Mouse (Mus musculus) neural tube, embryonic 12.5 days (tissue): ENCODE measurements at regions not wholly inside any gene's neighbourhood (a gene's known extent, or its start where the extent isn't known, plus 50 kb on each side); places are given as distances from the start of the nearest gene placed in this dataset.

Experiments used
- ATAC-seq: fragments of 200-750 bp; cut with Nextera tagmentation; 2 replicates; pipeline ENCODE4 v1.8.0; 2017; ENCODE audit warnings: low read depth, mild to moderate bottlenecking, moderate TSS enrichment, moderate library complexity; ENCODE audit not compliant: low FRiP score
- H3K27ac ChIP-seq: fragments of 300-500 bp; sonication (generic); 2 replicates; pipeline ENCODE4 v1.5.1; 2016
- H3K27me3 ChIP-seq: fragments of 300-500 bp; sonication (generic); replicated peaks from 2 replicates; pipeline ENCODE4 v1.6.1; 2016; ENCODE audit warnings: mild to moderate bottlenecking
- H3K36me3 ChIP-seq: fragments of 300-500 bp; sonication (generic); 2 replicates; pipeline ENCODE4 v1.6.1; 2016; ENCODE audit warnings: mild to moderate bottlenecking
- H3K4me1 ChIP-seq: fragments of 300-500 bp; sonication (generic); 2 replicates; pipeline ENCODE4 v1.6.1; 2016
- H3K4me2 ChIP-seq: fragments of 300-500 bp; sonication (generic); replicated peaks from 2 replicates; pipeline ENCODE4 v1.6.1; 2016; ENCODE audit warnings: mild to moderate bottlenecking
- H3K4me3 ChIP-seq: fragments of 300-500 bp; sonication (generic); 2 replicates; pipeline ENCODE4 v1.5.1; 2016
- H3K9ac ChIP-seq: fragments of 300-500 bp; sonication (generic); 2 replicates; pipeline ENCODE4 v1.6.1; 2016; ENCODE audit warnings: mild to moderate bottlenecking
- H3K9me3 ChIP-seq: fragments of 300-500 bp; sonication (generic); 2 replicates; pipeline ENCODE4 v1.6.1; 2016; ENCODE audit warnings: mild to moderate bottlenecking
- WGBS: fragments of 180-500 bp; shearing (Covaris S2); methylation state at CpG from one replicate; pipeline ENCODE4 v1.1.7; 2016; 5-methylcytosine and 5-hydroxymethylcytosine counted together

- no peaks in the 10 kb centered on the region for H3K36me3 ChIP-seq
- ATAC-seq = no peak
- H3K4me3 ChIP-seq = no peak overlapping the region
- 93% methylated on average over 2 of the region's 2 CpGs for WGBS
- no peaks in the 10 kb centered on the region for H3K4me1 ChIP-seq
- no peaks in the 10 kb centered on the region for H3K27me3 ChIP-seq
- no peak overlapping the region for H3K4me2 ChIP-seq
- H3K9ac ChIP-seq = no peak overlapping the region
- H3K9me3 ChIP-seq = no peaks in the 10 kb centered on the region
- H3K27ac ChIP-seq = no peak overlapping the region
Observed at GRCm38 (mm10) chr2:78988224-78988623, 120.3 kb downstream of the Ube2e3 start.

GRCm38 (mm10) chr2:78994800-78995555, 127.1 kb downstream of the Ube2e3 start:
- no peak for ATAC-seq
- Histone ChIP-seq H3K9ac (no peak overlapping the region), H3K4me1 (no peaks in the 10 kb centered on the region), H3K27me3 (no peaks in the 10 kb centered on the region), H3K4me2 (no peak overlapping the region), H3K4me3 (no peak overlapping the region), H3K9me3 (no peaks in the 10 kb centered on the region), H3K27ac (no peak overlapping the region), H3K36me3 (no peaks in the 10 kb centered on the region)
- WGBS = 83% methylated on average over 3 of the region's 3 CpGs

GRCm38 (mm10) chr2:78998637-78999036, 130.7 kb downstream of the Ube2e3 start:
- Histone ChIP-seq H3K4me1 (no peaks in the 10 kb centered on the region), H3K27ac (no peak overlapping the region), H3K27me3 (no peaks in the 10 kb centered on the region), H3K9ac (no peak overlapping the region), H3K9me3 (no peaks in the 10 kb centered on the region), H3K36me3 (no peaks in the 10 kb centered on the region), H3K4me3 (no peak overlapping the region), H3K4me2 (no peak overlapping the region)
- WGBS = 96% methylated on average over 8 of the region's 8 CpGs
- no peak for ATAC-seq

- Histone ChIP-seq H3K4me1 (no peaks in the 10 kb centered on the region), H3K4me3 (no peak overlapping the region), H3K36me3 (no peaks in the 10 kb centered on the region), H3K27ac (no peak overlapping the region), H3K27me3 (no peaks in the 10 kb centered on the region), H3K9me3 (no peaks in the 10 kb centered on the region), H3K4me2 (no peak overlapping the region), H3K9ac (no peak overlapping the region)
- WGBS = 89% methylated on average over 4 of the region's 4 CpGs
- no peak for ATAC-seq
Observed at GRCm38 (mm10) chr2:78999410-78999809, 131.5 kb downstream of the Ube2e3 start.

GRCm38 (mm10) chr2:79004862-79005261, 136.9 kb downstream of the Ube2e3 start:
- H3K4me2 ChIP-seq = no peak overlapping the region
- no peak overlapping the region for H3K9ac ChIP-seq
- H3K4me3 ChIP-seq = no peak overlapping the region
- ATAC-seq = no peak
- no peaks in the 10 kb centered on the region for H3K9me3 ChIP-seq
- H3K27ac ChIP-seq = no peak overlapping the region
- H3K4me1 ChIP-seq = no peaks in the 10 kb centered on the region
- no peaks in the 10 kb centered on the region for H3K36me3 ChIP-seq
- H3K27me3 ChIP-seq = no peaks in the 10 kb centered on the region
- WGBS = 67% methylated on average over 1 of the region's 1 CpGs

- no peak overlapping the region for H3K9ac ChIP-seq
- no peak for ATAC-seq
- no peak overlapping the region for H3K4me3 ChIP-seq
- no peaks in the 10 kb centered on the region for H3K4me1 ChIP-seq
- no peak overlapping the region for H3K4me2 ChIP-seq
- H3K36me3 ChIP-seq = no peaks in the 10 kb centered on the region
- no peaks in the 10 kb centered on the region for H3K27me3 ChIP-seq
- no peaks in the 10 kb centered on the region for H3K9me3 ChIP-seq
- H3K27ac ChIP-seq = no peak overlapping the region
- WGBS = 85% methylated on average over 3 of the region's 3 CpGs
Observed at GRCm38 (mm10) chr2:79008642-79009041, 140.7 kb downstream of the Ube2e3 start.

- no peak for ATAC-seq
- 67% methylated on average over 2 of the region's 2 CpGs for WGBS
- H3K9ac ChIP-seq = no peak overlapping the region
Observed at GRCm38 (mm10) chr2:79009791-79010190, 141.9 kb downstream of the Ube2e3 start.

GRCm38 (mm10) chr2:79010273-79010672, 142.3 kb downstream of the Ube2e3 start:
- Histone ChIP-seq H3K36me3 (no peaks in the 10 kb centered on the region), H3K27ac (no peak overlapping the region), H3K9ac (no peak overlapping the region), H3K27me3 (no peaks in the 10 kb centered on the region), H3K4me3 (no peak overlapping the region), H3K4me2 (no peak overlapping the region), H3K9me3 (no peaks in the 10 kb centered on the region), H3K4me1 (no peaks in the 10 kb centered on the region)
- 80% methylated on average over 2 of the region's 2 CpGs for WGBS
- no peak for ATAC-seq

More at GRCm38 (mm10) chr2:79009791-79010190, 141.9 kb downstream of the Ube2e3 start:
- Histone ChIP-seq H3K27ac (no peak overlapping the region), H3K9me3 (no peaks in the 10 kb centered on the region), H3K4me1 (no peaks in the 10 kb centered on the region), H3K4me3 (no peak overlapping the region), H3K27me3 (no peaks in the 10 kb centered on the region), H3K36me3 (no peaks in the 10 kb centered on the region), H3K4me2 (no peak overlapping the region)

GRCm38 (mm10) chr2:79018732-79019423, 151.0 kb downstream of the Ube2e3 start:
- no peak for ATAC-seq
- Histone ChIP-seq H3K4me2 (no peak overlapping the region), H3K4me1 (no peaks in the 10 kb centered on the region), H3K27ac (no peak overlapping the region), H3K9me3 (no peaks in the 10 kb centered on the region), H3K36me3 (no peaks in the 10 kb centered on the region), H3K4me3 (no peak overlapping the region), H3K9ac (no peak overlapping the region), H3K27me3 (no peaks in the 10 kb centered on the region)
- WGBS = 63% methylated on average over 4 of the region's 4 CpGs

GRCm38 (mm10) chr2:79022954-79023353, 155.0 kb downstream of the Ube2e3 start:
- ATAC-seq = no peak
- no peak overlapping the region for H3K27ac ChIP-seq
- WGBS = 89% methylated on average over 2 of the region's 2 CpGs

GRCm38 (mm10) chr2:79025678-79026077, 157.8 kb downstream of the Ube2e3 start:
- Histone ChIP-seq H3K27ac (no peak overlapping the region), H3K4me3 (no peak overlapping the region), H3K9me3 (no peaks in the 10 kb centered on the region), H3K27me3 (no peaks in the 10 kb centered on the region), H3K4me2 (no peak overlapping the region), H3K4me1 (no peaks in the 10 kb centered on the region), H3K36me3 (no peaks in the 10 kb centered on the region), H3K9ac (no peak overlapping the region)
- no peak for ATAC-seq
- 82% methylated on average over 4 of the region's 4 CpGs for WGBS

More at GRCm38 (mm10) chr2:79022954-79023353, 155.0 kb downstream of the Ube2e3 start:
- no peak overlapping the region for H3K4me2 ChIP-seq
- no peaks in the 10 kb centered on the region for H3K9me3 ChIP-seq
- H3K4me1 ChIP-seq = no peaks in the 10 kb centered on the region
- no peaks in the 10 kb centered on the region for H3K27me3 ChIP-seq
- H3K36me3 ChIP-seq = no peaks in the 10 kb centered on the region
- H3K4me3 ChIP-seq = no peak overlapping the region
- no peak overlapping the region for H3K9ac ChIP-seq

- 79% methylated on average over 1 of the region's 1 CpGs for WGBS
- ATAC-seq = no peak
Observed at GRCm38 (mm10) chr2:79030990-79031389, 163.1 kb downstream of the Ube2e3 start.

GRCm38 (mm10) chr2:79036296-79036695, 168.4 kb downstream of the Ube2e3 start:
- Histone ChIP-seq H3K4me1 (peaks cover 4% of the 10 kb centered on the region), H3K4me2 (no peak overlapping the region), H3K27ac (no peak overlapping the region), H3K9me3 (no peaks in the 10 kb centered on the region), H3K4me3 (no peak overlapping the region), H3K36me3 (no peaks in the 10 kb centered on the region), H3K9ac (no peak overlapping the region), H3K27me3 (no peaks in the 10 kb centered on the region)
- no peak for ATAC-seq
- WGBS = 87% methylated on average over 2 of the region's 2 CpGs

More at GRCm38 (mm10) chr2:79030990-79031389, 163.1 kb downstream of the Ube2e3 start:
- Histone ChIP-seq H3K27me3 (no peaks in the 10 kb centered on the region), H3K4me2 (no peak overlapping the region), H3K4me1 (no peaks in the 10 kb centered on the region), H3K9me3 (no peaks in the 10 kb centered on the region), H3K9ac (no peak overlapping the region), H3K27ac (no peak overlapping the region), H3K36me3 (no peaks in the 10 kb centered on the region), H3K4me3 (no peak overlapping the region)
